Mouse (Mus musculus) layer of hippocampus, adult 18-20 months (tissue): ENCODE data around the gene Arpc1a. TPM values are rescaled to one million over a fixed set of nuclear protein-coding genes. Genes with fewer than 3 reads are reported as not detected.

Experiments used
- DNase-seq, 2 experiments: peaks; one replicate each; pipeline ENCODE4 v3.0.0; 2022; ENCODE audit warnings: low spot score in 2 of 2
- total RNA-seq, 2 experiments: library from RNA; stranded (reverse); gene quantifications; 2 replicates each; pipeline ENCODE4 v1.2.3; 2021

The Arpc1a gene
- total RNA-seq, 2 experiments from 2014 or later: 254 to 263 TPM

- DNase-seq: peak; percentile 96 to 97
These were observed 56.2 kb downstream of the Arpc1a start, which contains the start of the genes Pdap1 and Bud31 for GRCm38 (mm10) chr5:145139571-145140519. Pdap1 (minus strand) TSS chr5:145140238. Bud31 (plus strand) TSS chr5:145140362.

GRCm38 (mm10) chr5:145140611-145141010 lies 57.0 kb downstream of the Arpc1a start:
- no peak for DNase-seq

GRCm38 (mm10) chr5:145147748-145148147 lies 64.1 kb downstream of the Arpc1a start:
- no peak for DNase-seq

GRCm38 (mm10) chr5:145149294-145149693 lies 65.7 kb downstream of the Arpc1a start:
- DNase-seq: no peak

- DNase-seq: no peak
These were observed 69.1 kb downstream of the Arpc1a start for GRCm38 (mm10) chr5:145152690-145153089.

Other genes with a start within 250 kb of the Arpc1a start
- 10 to 100 TPM; 29.4 to 32.2 TPM for gene Smurf1, start 118.0 kb upstream of the Arpc1a start, total RNA-seq
- gene Gm4871, start 51.1 kb upstream of the Arpc1a start, total RNA-seq: not detected
- gene 1700018F24Rik, start 40.8 kb upstream of the Arpc1a start, total RNA-seq: not detected
- not detected for gene Kpna7, start 200 bp downstream of the Arpc1a start, total RNA-seq
- 10 to 100 TPM; 17.5 to 19.1 TPM for gene Arpc1b, start 30.4 kb downstream of the Arpc1a start, total RNA-seq
- gene Pdap1, start 56.4 kb downstream of the Arpc1a start, total RNA-seq: 10 to 100 TPM; 88.5 to 94.7 TPM
- 10 to 100 TPM; 66.7 to 71.9 TPM for gene Bud31, start 56.5 kb downstream of the Arpc1a start, total RNA-seq
- gene Ptcd1, start 83.3 kb downstream of the Arpc1a start, total RNA-seq: 10 to 100 TPM; 25.2 to 28.5 TPM
- gene Cpsf4, start 83.4 kb downstream of the Arpc1a start, total RNA-seq: 10 to 100 TPM; 23.5 to 23.8 TPM
- 100 to 1,000 TPM; 241 to 256 TPM for gene Atp5j2, start 108.2 kb downstream of the Arpc1a start, total RNA-seq
- 10 to 100 TPM; 12.6 to 12.8 TPM for gene Zkscan14, start 118.0 kb downstream of the Arpc1a start, total RNA-seq
- 10 to 100 TPM; 11.6 to 12.0 TPM for gene Zkscan5, start 120.7 kb downstream of the Arpc1a start, total RNA-seq
- gene Zfp655, start 147.9 kb downstream of the Arpc1a start, total RNA-seq: 10 to 100 TPM; 27.6 to 28.9 TPM
- gene Zscan25, start 196.7 kb downstream of the Arpc1a start, total RNA-seq: 10 to 100 TPM; 19.7 to 20.1 TPM